In the genomic region with DNA sequence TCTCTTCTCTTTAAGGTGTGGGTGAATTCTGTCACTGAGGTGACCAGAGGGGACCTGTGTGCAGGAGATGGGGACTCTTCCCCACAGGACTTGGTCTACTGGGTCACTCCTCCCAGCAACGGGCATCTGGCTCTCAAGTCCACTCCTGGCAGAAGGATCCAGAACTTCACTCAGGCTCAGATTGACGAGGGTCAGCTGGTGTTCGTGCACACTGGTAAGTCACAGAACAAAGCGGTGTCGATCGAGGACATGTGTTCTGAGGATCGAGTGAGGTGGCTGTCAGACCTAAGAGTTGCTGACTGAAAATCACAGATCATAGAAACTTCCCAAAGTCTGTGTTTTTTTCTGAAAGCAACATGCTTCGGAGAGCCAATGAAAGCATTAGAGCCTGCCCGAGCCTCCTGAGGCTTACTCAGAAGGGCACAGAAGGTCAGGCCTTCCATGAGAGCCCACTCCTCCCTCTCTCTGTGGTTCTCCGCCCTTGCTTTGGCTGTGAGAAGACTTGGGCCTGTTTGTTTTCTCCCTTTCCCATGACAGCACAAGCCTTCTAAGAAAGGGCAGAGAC, we compare ENCODE assay signal across 22 mouse cellular contexts. TPM values are rescaled to one million over a fixed set of nuclear protein-coding genes. Genes with fewer than 3 reads are reported as not detected.
DNase-seq lines count a peak whose midpoint lies in the region; ATAC-seq and TF ChIP-seq lines count a peak whose summit lies in the region.
"Had no signal": no experiment of that assay in that cellular context is flagged by ENCODE, and none has a peak within 500 bp of the region (broad histone marks: within the 10 kb centered on the region; RNA-seq: fewer than 3 reads in every experiment).

No protein-coding gene starts in this region.

- no peak overlapping the region for H3K9ac ChIP-seq in heart, embryonic 11.5 days (ENCODE audit: low read depth, low read length)
- H3K9ac ChIP-seq: embryonic facial prominence, embryonic 13.5 days; forebrain, embryonic 12.5 days; heart, embryonic 13.5 days; hindbrain, embryonic 15.5 days had no signal

- H3K27me3 ChIP-seq in heart, embryonic 11.5 days (ENCODE audit: control insufficient read depth, insufficient read depth, low read length) = no peaks in the 10 kb centered on the region
- H3K27me3 ChIP-seq: embryonic facial prominence, embryonic 13.5 days; forebrain, embryonic 12.5 days; heart, embryonic 13.5 days; hindbrain, embryonic 15.5 days had no signal

- no peak for ATAC-seq in heart, embryonic 11.5 days (replicated peaks; ENCODE audit: insufficient number of reproducible peaks, low FRiP score, low TSS enrichment)
- ATAC-seq: CD4-positive, CD25-positive, alpha-beta regulatory T cell, adult 4 months; forebrain, embryonic 16.5 days had no signal

- no peak overlapping the region for H3K4me2 ChIP-seq in heart, embryonic 11.5 days
- H3K4me2 ChIP-seq: embryonic facial prominence, embryonic 13.5 days; forebrain, embryonic 12.5 days; heart, embryonic 13.5 days; hindbrain, embryonic 15.5 days had no signal

- H3K36me3 ChIP-seq in heart, embryonic 11.5 days (ENCODE audit: control insufficient read depth, insufficient read depth, low read length) = no peaks in the 10 kb centered on the region
- H3K36me3 ChIP-seq: embryonic facial prominence, embryonic 13.5 days; forebrain, embryonic 12.5 days; G1E; heart, embryonic 13.5 days; hindbrain, embryonic 10.5 days; hindbrain, embryonic 15.5 days had no signal

- intact Hi-C loops in gastrocnemius, adult 2 months (cut with DNase I) = no loop called here
- intact Hi-C loops in heart, postnatal 36 days (cut with DNase I) = loop anchor here (5.0 kb wide), 1 partner anchor 90 kb away; no protein-coding TSS in a partner anchor

- DNase-seq in gastrocnemius, adult 2 months = peak; percentile 30
- DNase-seq in gastrocnemius, adult 18-20 months (ENCODE audit: low spot score) = no peak
- DNase-seq in heart, postnatal 36 days = peak; percentile 10
- peak; percentile 57 for DNase-seq in lung, postnatal 25 days (ENCODE audit: low spot score)
- DNase-seq in layer of hippocampus, postnatal 14 days (ENCODE audit: low spot score in 2 of 2) = no peak
- no peak for DNase-seq in cerebellum, adult 8-10 months
- DNase-seq: adrenal gland, adult 8-10 months; adrenal gland, postnatal 36 days; B cell, adult 2 months; cerebellum, adult 2 months; cerebellum, postnatal 36 days; gastrocnemius, postnatal 25 days had no signal

- peaks cover 3% of the 10 kb centered on the region; the same call in 1 of the 2 replicates for H3K4me1 ChIP-seq in heart, embryonic 11.5 days (ENCODE audit: control insufficient read depth, insufficient read depth, low read length)
- H3K4me1 ChIP-seq: hindbrain, embryonic 15.5 days had no signal

- no peak for TF ChIP-seq CTCF in gastrocnemius, adult 2 months (IDR thresholded peaks at IDR 0.05)

- H3K27ac ChIP-seq in gastrocnemius, adult 2 months = peak overlapping the region; percentile 38
- no peak overlapping the region for H3K27ac ChIP-seq in heart, embryonic 11.5 days (ENCODE audit: low read depth, low read length)
- H3K27ac ChIP-seq: embryonic facial prominence, embryonic 13.5 days; forebrain, embryonic 12.5 days; heart, embryonic 13.5 days; hindbrain, embryonic 10.5 days; hindbrain, embryonic 15.5 days had no signal

- no peaks in the 10 kb centered on the region for H3K9me3 ChIP-seq in heart, embryonic 11.5 days (replicated peaks; ENCODE audit: control insufficient read depth, low read length)
- H3K9me3 ChIP-seq: embryonic facial prominence, embryonic 13.5 days; forebrain, embryonic 12.5 days; G1E; heart, embryonic 13.5 days; hindbrain, embryonic 10.5 days; hindbrain, embryonic 15.5 days had no signal

- H3K4me3 ChIP-seq in gastrocnemius, adult 2 months = no peak overlapping the region
- H3K4me3 ChIP-seq in heart, embryonic 11.5 days (ENCODE audit: low read depth, low read length) = no peak overlapping the region
- H3K4me3 ChIP-seq: embryonic facial prominence, embryonic 13.5 days; forebrain, embryonic 12.5 days; heart, embryonic 13.5 days; hindbrain, embryonic 10.5 days; hindbrain, embryonic 15.5 days had no signal

- whole genome bisulfite sequencing in heart, embryonic 11.5 days (ENCODE audit: insufficient replicate concordance) = 70% methylated on average over 10 of the region's 10 CpGs

RNA-seq across cellular contexts. Expression of a gene that starts 49.5 kb away (rescaled TPM):
- total RNA-seq in gastrocnemius, adult 2 months (2021) = 1 to 10 TPM in 1 of 2 experiments, under 1 TPM in 1; 0.61 to 1.9 TPM
- total RNA-seq in gastrocnemius, adult 18-20 months (2021) = 1 to 10 TPM; 1.3 to 1.4 TPM
- total RNA-seq in heart, postnatal 36 days (2021) = 1 to 10 TPM; 1.7 to 2.4 TPM
- 3.0 and 3.1 TPM in 2 replicates for polyA plus RNA-seq in heart, embryonic 11.5 days (2014; fragmentation: Nextera tagmentation; extraction: Ambion mirVana)
- 1 to 10 TPM; 1.2 to 2.4 TPM for total RNA-seq in layer of hippocampus, postnatal 14 days (2021)
- total RNA-seq: granulocyte monocyte progenitor cell, adult 5-6 weeks had no signal
- polyA plus RNA-seq: CD4-positive, CD25-positive, alpha-beta regulatory T cell, adult 4 months; G1E had no signal

Comparison
In these comparisons a context has a peak if more than half of its experiments do, and no peak if none do; other contexts are left out.
1. DNase-seq: peak in gastrocnemius, adult 2 months (single experiment), heart, postnatal 36 days (2 of 2) and lung, postnatal 25 days (single experiment); none in gastrocnemius, adult 18-20 months (single experiment), layer of hippocampus, postnatal 14 days (0 of 2) and cerebellum, adult 8-10 months (single experiment).